Mouse (Mus musculus): ENCODE data around the gene Ptn. TPM values are rescaled to one million over a fixed set of nuclear protein-coding genes. Genes with fewer than 3 reads are reported as not detected.

Ptn gene
- polyA plus RNA-seq, 1 experiment from 2014 or later: 472 TPM

GRCm38 (mm10) chr6:36841701-36842100 lies 31.7 kb upstream of the Ptn start:
- Histone ChIP-seq H3K9me3 (ENCODE audit: control insufficient read depth, low read length) (no peaks in the 10 kb centered on the region), H3K27me3 (replicated peaks; ENCODE audit: control insufficient read depth, insufficient read depth, low read length) (no peaks in the 10 kb centered on the region), H3K36me3 (ENCODE audit: control insufficient read depth, insufficient read depth) (no peaks in the 10 kb centered on the region), H3K4me1 (replicated peaks; ENCODE audit: control insufficient read depth, insufficient read depth, low read length) (peaks cover 5% of the 10 kb centered on the region), H3K9ac (replicated peaks; ENCODE audit: low read depth, low read length) (no peak overlapping the region), H3K27ac (ENCODE audit: low read length) (no peak overlapping the region), H3K4me3 (replicated peaks; ENCODE audit: low read length) (no peak overlapping the region), H3K4me2 (ENCODE audit: low read length) (no peak overlapping the region)
- ATAC-seq: no peak
- WGBS: 71% methylated on average over 3 of the region's 3 CpGs

GRCm38 (mm10) chr6:36841174-36841573 lies 31.2 kb upstream of the Ptn start:
- no peaks in the 10 kb centered on the region for H3K27me3 ChIP-seq (replicated peaks; ENCODE audit: control insufficient read depth, insufficient read depth, low read length)
- H3K4me1 ChIP-seq (replicated peaks; ENCODE audit: control insufficient read depth, insufficient read depth, low read length): peaks cover 10% of the 10 kb centered on the region
- no peak overlapping the region for H3K4me2 ChIP-seq (ENCODE audit: low read length)
- no peaks in the 10 kb centered on the region for H3K9me3 ChIP-seq (ENCODE audit: control insufficient read depth, low read length)
- ATAC-seq: no peak
- H3K9ac ChIP-seq (replicated peaks; ENCODE audit: low read depth, low read length): no peak overlapping the region
- no peak overlapping the region for H3K27ac ChIP-seq (ENCODE audit: low read length)
- H3K4me3 ChIP-seq (replicated peaks; ENCODE audit: low read length): no peak overlapping the region
- H3K36me3 ChIP-seq (ENCODE audit: control insufficient read depth, insufficient read depth): no peaks in the 10 kb centered on the region

- no peak overlapping the region for H3K9ac ChIP-seq (replicated peaks; ENCODE audit: low read depth, low read length)
- H3K27me3 ChIP-seq (replicated peaks; ENCODE audit: control insufficient read depth, insufficient read depth, low read length): no peaks in the 10 kb centered on the region
- no peak overlapping the region for H3K27ac ChIP-seq (ENCODE audit: low read length)
- no peak overlapping the region for H3K4me2 ChIP-seq (ENCODE audit: low read length)
- ATAC-seq: no peak
- no peaks in the 10 kb centered on the region for H3K9me3 ChIP-seq (ENCODE audit: control insufficient read depth, low read length)
- H3K4me1 ChIP-seq (replicated peaks; ENCODE audit: control insufficient read depth, insufficient read depth, low read length): peaks cover 12% of the 10 kb centered on the region
- H3K36me3 ChIP-seq (ENCODE audit: control insufficient read depth, insufficient read depth): no peaks in the 10 kb centered on the region
- H3K4me3 ChIP-seq (replicated peaks; ENCODE audit: low read length): no peak overlapping the region
- WGBS: 97% methylated on average over 1 of the region's 1 CpGs
Observed at GRCm38 (mm10) chr6:36838747-36839146, 28.7 kb upstream of the Ptn start.

- WGBS: 66% methylated on average over 3 of the region's 3 CpGs
- ATAC-seq: no peak; the same call in 1 of the 2 replicates
Observed at GRCm38 (mm10) chr6:36835351-36835750, 25.3 kb upstream of the Ptn start.

GRCm38 (mm10) chr6:36834695-36835265 lies 24.8 kb upstream of the Ptn start:
- H3K27me3 ChIP-seq (replicated peaks; ENCODE audit: control insufficient read depth, insufficient read depth, low read length): no peaks in the 10 kb centered on the region
- H3K36me3 ChIP-seq (ENCODE audit: control insufficient read depth, insufficient read depth): no peaks in the 10 kb centered on the region
- H3K9me3 ChIP-seq (ENCODE audit: control insufficient read depth, low read length): no peaks in the 10 kb centered on the region
- peaks cover 10% of the 10 kb centered on the region for H3K4me1 ChIP-seq (replicated peaks; ENCODE audit: control insufficient read depth, insufficient read depth, low read length)
- H3K4me3 ChIP-seq (replicated peaks; ENCODE audit: low read length): no peak overlapping the region
- ATAC-seq: peak; percentile 79
- no peak overlapping the region for H3K9ac ChIP-seq (replicated peaks; ENCODE audit: low read depth, low read length)
- no peak overlapping the region for H3K27ac ChIP-seq (ENCODE audit: low read length)
- H3K4me2 ChIP-seq (ENCODE audit: low read length): no peak overlapping the region
- 54% methylated on average over 4 of the region's 4 CpGs for WGBS

More at GRCm38 (mm10) chr6:36835351-36835750, 25.3 kb upstream of the Ptn start:
- Histone ChIP-seq H3K4me1 (replicated peaks; ENCODE audit: control insufficient read depth, insufficient read depth, low read length) (peaks cover 10% of the 10 kb centered on the region), H3K4me3 (replicated peaks; ENCODE audit: low read length) (no peak overlapping the region), H3K9me3 (ENCODE audit: control insufficient read depth, low read length) (no peaks in the 10 kb centered on the region), H3K4me2 (ENCODE audit: low read length) (no peak overlapping the region), H3K9ac (replicated peaks; ENCODE audit: low read depth, low read length) (no peak overlapping the region), H3K36me3 (ENCODE audit: control insufficient read depth, insufficient read depth) (no peaks in the 10 kb centered on the region), H3K27ac (ENCODE audit: low read length) (peak overlapping the region; percentile 41; the same call in 1 of the 2 replicates), H3K27me3 (replicated peaks; ENCODE audit: control insufficient read depth, insufficient read depth, low read length) (no peaks in the 10 kb centered on the region)

GRCm38 (mm10) chr6:36832681-36833080 lies 22.7 kb upstream of the Ptn start:
- Histone ChIP-seq H3K9ac (replicated peaks; ENCODE audit: low read depth, low read length) (no peak overlapping the region), H3K9me3 (ENCODE audit: control insufficient read depth, low read length) (no peaks in the 10 kb centered on the region), H3K4me3 (replicated peaks; ENCODE audit: low read length) (no peak overlapping the region), H3K4me2 (ENCODE audit: low read length) (no peak overlapping the region), H3K4me1 (replicated peaks; ENCODE audit: control insufficient read depth, insufficient read depth, low read length) (peaks cover 10% of the 10 kb centered on the region), H3K27ac (ENCODE audit: low read length) (no peak overlapping the region), H3K36me3 (ENCODE audit: control insufficient read depth, insufficient read depth) (no peaks in the 10 kb centered on the region), H3K27me3 (replicated peaks; ENCODE audit: control insufficient read depth, insufficient read depth, low read length) (no peaks in the 10 kb centered on the region)
- ATAC-seq: no peak
- WGBS: 91% methylated on average over 4 of the region's 4 CpGs

- Histone ChIP-seq H3K9ac (replicated peaks; ENCODE audit: low read depth, low read length) (no peak overlapping the region), H3K9me3 (ENCODE audit: control insufficient read depth, low read length) (no peaks in the 10 kb centered on the region), H3K27ac (ENCODE audit: low read length) (no peak overlapping the region), H3K4me3 (replicated peaks; ENCODE audit: low read length) (no peak overlapping the region), H3K4me2 (ENCODE audit: low read length) (no peak overlapping the region), H3K27me3 (replicated peaks; ENCODE audit: control insufficient read depth, insufficient read depth, low read length) (no peaks in the 10 kb centered on the region), H3K4me1 (replicated peaks; ENCODE audit: control insufficient read depth, insufficient read depth, low read length) (peaks cover 10% of the 10 kb centered on the region), H3K36me3 (ENCODE audit: control insufficient read depth, insufficient read depth) (no peaks in the 10 kb centered on the region)
- ATAC-seq: no peak
- 90% methylated on average over 2 of the region's 2 CpGs for WGBS
Observed at GRCm38 (mm10) chr6:36832207-36832606, 22.2 kb upstream of the Ptn start.

GRCm38 (mm10) chr6:36830371-36830925 lies 20.4 kb upstream of the Ptn start:
- Histone ChIP-seq H3K9me3 (ENCODE audit: control insufficient read depth, low read length) (no peaks in the 10 kb centered on the region), H3K9ac (replicated peaks; ENCODE audit: low read depth, low read length) (no peak overlapping the region), H3K27ac (ENCODE audit: low read length) (no peak overlapping the region), H3K4me3 (replicated peaks; ENCODE audit: low read length) (no peak overlapping the region), H3K4me2 (ENCODE audit: low read length) (no peak overlapping the region), H3K27me3 (replicated peaks; ENCODE audit: control insufficient read depth, insufficient read depth, low read length) (no peaks in the 10 kb centered on the region), H3K4me1 (replicated peaks; ENCODE audit: control insufficient read depth, insufficient read depth, low read length) (0 out of 2 replicates have a peak, but pooled peaks cover 5% of the 10 kb centered on the region), H3K36me3 (ENCODE audit: control insufficient read depth, insufficient read depth) (no peaks in the 10 kb centered on the region)
- ATAC-seq: no peak
- 74% methylated on average over 9 of the region's 9 CpGs for WGBS

- Histone ChIP-seq H3K9ac (replicated peaks; ENCODE audit: low read depth, low read length) (no peak overlapping the region), H3K27ac (ENCODE audit: low read length) (peak overlapping the region; percentile 41), H3K4me2 (ENCODE audit: low read length) (peak overlapping the region; percentile 13; the same call in 1 of the 2 replicates), H3K4me3 (replicated peaks; ENCODE audit: low read length) (no peak overlapping the region), H3K27me3 (replicated peaks; ENCODE audit: control insufficient read depth, insufficient read depth, low read length) (no peaks in the 10 kb centered on the region), H3K36me3 (ENCODE audit: control insufficient read depth, insufficient read depth) (no peaks in the 10 kb centered on the region), H3K4me1 (replicated peaks; ENCODE audit: control insufficient read depth, insufficient read depth, low read length) (peaks cover 25% of the 10 kb centered on the region), H3K9me3 (ENCODE audit: control insufficient read depth, low read length) (no peaks in the 10 kb centered on the region)
- no peak for ATAC-seq
Observed at GRCm38 (mm10) chr6:36819784-36820050, 9.7 kb upstream of the Ptn start.
